Mouse (Mus musculus): ENCODE measurements around the gene Mlf1. TPM values are rescaled to one million over a fixed set of nuclear protein-coding genes. Genes with fewer than 3 reads are reported as not detected.
A peak's percentile ranks its signal among the peaks of the same experiment; 100 is the strongest.

Mlf1 gene
- 0.11 and 1.6 TPM in 2 replicates for polyA plus RNA-seq (2012; rRNA removed)

DNA sequence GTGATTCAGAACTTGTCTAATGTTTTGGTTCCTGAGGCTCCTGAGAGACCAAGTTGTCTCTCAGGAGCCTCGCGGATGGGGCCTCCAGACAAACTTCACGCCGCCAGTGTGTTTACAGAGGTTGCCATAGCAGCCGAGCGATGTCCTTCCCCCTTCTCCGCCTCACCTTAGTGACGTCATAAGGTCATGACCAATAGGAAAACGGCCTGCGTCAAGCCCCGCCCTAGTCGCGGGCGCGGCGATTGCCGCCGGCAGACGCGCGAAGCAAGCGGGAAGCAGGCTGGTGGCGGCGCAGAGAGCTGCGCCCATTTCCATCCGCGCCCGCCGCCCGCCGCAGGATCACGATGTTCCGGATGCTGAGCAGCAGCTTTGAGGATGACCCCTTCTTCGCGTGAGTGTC, at the start of gene Mlf1:
Gene Mlf1, plus strand, starts transcription at position 226 of the 400 bp plus-strand sequence.
- H3K4me3 ChIP-seq (ENCODE audit: insufficient read depth, low read depth, low read length): peak within 1 kb of the TSS; percentile 40; the same call in 1 of the 2 replicates
- no peaks in the 10 kb centered on the region for H3K4me1 ChIP-seq (ENCODE audit: control insufficient read depth, insufficient read depth, low read length)
- DNase-seq: peak; percentile 90
- TF ChIP-seq CTCF (conservative IDR thresholded peaks at IDR 0.05; ENCODE audit: insufficient read depth, insufficient read length, low read depth, low read length) (no peak), POLR2A (IDR thresholded peaks at IDR 0.05; ENCODE audit: low read depth, low read length) (no peak)
- H3K27ac ChIP-seq (ENCODE audit: insufficient read depth, low read depth, low read length): no peak within 1 kb of the TSS
- WGBS: under 1% methylated on average over 35 of the region's 35 CpGs
- no peaks in the 10 kb centered on the region for H3K27me3 ChIP-seq (replicated peaks; ENCODE audit: control insufficient read depth, insufficient read depth, low read length)
- H3K36me3 ChIP-seq (ENCODE audit: control insufficient read depth, insufficient read depth, low read length): no peaks in the 10 kb centered on the region

DNA sequence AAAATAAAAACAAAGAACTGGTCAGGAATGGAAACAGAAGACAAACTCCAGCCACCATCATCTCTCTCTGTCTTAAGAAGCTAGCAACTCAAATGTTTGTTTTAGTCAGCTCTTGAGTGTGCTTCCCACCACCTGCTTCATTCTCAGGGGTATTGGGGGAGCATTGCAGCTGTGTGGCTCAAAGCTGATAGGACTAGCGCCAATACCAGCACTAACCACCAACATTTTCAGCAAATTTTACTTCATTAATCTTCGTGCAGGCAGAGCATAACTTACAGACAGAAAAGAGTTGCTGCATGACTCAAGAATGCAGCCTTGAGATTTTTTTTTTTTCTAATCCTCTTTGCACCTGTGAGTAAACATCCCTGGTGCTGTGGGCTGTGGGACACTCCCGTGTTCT, 34.3 kb upstream of the Mlf1 start:
- Histone ChIP-seq H3K36me3 (ENCODE audit: control insufficient read depth, insufficient read depth, low read length) (no peaks in the 10 kb centered on the region), H3K27me3 (replicated peaks; ENCODE audit: control insufficient read depth, insufficient read depth, low read length) (no peaks in the 10 kb centered on the region), H3K4me3 (ENCODE audit: insufficient read depth, low read depth, low read length) (no peak overlapping the region), H3K27ac (ENCODE audit: insufficient read depth, low read depth, low read length) (no peak overlapping the region), H3K4me1 (ENCODE audit: control insufficient read depth, insufficient read depth, low read length) (no peaks in the 10 kb centered on the region)
- 69% methylated on average over 3 of the region's 3 CpGs for WGBS
- TF ChIP-seq CTCF (conservative IDR thresholded peaks at IDR 0.05; ENCODE audit: insufficient read depth, insufficient read length, low read depth, low read length): no peak
- TF ChIP-seq POLR2A (IDR thresholded peaks at IDR 0.05; ENCODE audit: low read depth, low read length): no peak
- no peak for DNase-seq

DNA sequence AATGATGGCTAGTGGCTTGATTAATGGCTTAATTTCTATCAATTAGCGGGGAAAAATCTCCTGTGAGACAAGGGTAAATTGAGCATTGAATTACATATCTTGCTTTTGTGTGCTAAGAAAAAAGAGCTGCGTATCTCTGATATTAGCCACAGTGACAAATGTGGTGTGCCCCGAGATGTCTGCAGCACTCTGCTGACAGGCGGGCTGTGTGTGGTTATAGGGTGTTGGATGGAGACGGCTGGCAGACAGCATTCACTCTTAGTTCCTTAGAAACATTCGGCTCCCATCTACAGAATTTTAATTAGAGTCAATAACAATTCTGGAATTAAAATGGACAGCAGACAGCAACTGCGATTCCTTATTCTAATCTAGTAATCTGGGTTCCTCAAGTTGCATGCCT, 33.0 kb upstream of the Mlf1 start:
- H3K36me3 ChIP-seq (ENCODE audit: control insufficient read depth, insufficient read depth, low read length): no peaks in the 10 kb centered on the region
- no peaks in the 10 kb centered on the region for H3K4me1 ChIP-seq (ENCODE audit: control insufficient read depth, insufficient read depth, low read length)
- no peak overlapping the region for H3K27ac ChIP-seq (ENCODE audit: insufficient read depth, low read depth, low read length)
- no peaks in the 10 kb centered on the region for H3K27me3 ChIP-seq (replicated peaks; ENCODE audit: control insufficient read depth, insufficient read depth, low read length)
- WGBS: 88% methylated on average over 7 of the region's 7 CpGs
- no peak overlapping the region for H3K4me3 ChIP-seq (ENCODE audit: insufficient read depth, low read depth, low read length)
- TF ChIP-seq CTCF (conservative IDR thresholded peaks at IDR 0.05; ENCODE audit: insufficient read depth, insufficient read length, low read depth, low read length) (no peak), POLR2A (IDR thresholded peaks at IDR 0.05; ENCODE audit: low read depth, low read length) (no peak)
- DNase-seq: no peak

DNA sequence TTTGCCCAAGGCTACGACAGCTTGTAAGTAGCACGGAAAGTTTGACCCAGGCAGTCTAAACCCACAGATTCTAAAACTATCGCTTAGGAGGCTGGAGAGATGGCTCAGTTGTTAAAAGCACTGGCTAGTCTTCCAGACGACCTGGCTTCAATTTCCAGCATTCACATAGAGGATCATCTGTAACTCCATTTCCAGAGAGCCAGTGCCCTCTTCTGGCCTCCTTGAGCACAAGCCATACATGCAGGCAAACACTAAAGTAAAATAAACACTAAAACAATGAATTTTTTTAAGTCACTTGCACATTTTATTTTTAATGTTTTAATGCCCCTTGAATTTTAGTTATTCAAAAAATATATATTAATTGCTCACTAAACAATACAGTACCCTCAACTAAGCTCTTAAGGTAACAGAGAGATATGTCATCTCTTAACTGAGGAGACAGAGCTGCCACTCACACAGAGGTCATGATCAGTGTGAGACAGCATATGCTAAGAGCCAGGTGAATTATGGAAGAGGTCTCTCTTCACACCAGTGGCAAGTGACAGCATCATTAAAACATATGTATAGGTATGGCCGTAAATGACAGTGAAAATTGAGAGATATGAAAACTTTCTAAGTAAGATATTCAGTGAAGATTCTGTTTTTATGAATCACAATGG, 30.8 kb upstream of the Mlf1 start:
- no peak overlapping the region for H3K4me3 ChIP-seq (ENCODE audit: insufficient read depth, low read depth, low read length)
- H3K4me1 ChIP-seq (ENCODE audit: control insufficient read depth, insufficient read depth, low read length): no peaks in the 10 kb centered on the region
- H3K36me3 ChIP-seq (ENCODE audit: control insufficient read depth, insufficient read depth, low read length): no peaks in the 10 kb centered on the region
- no peak for DNase-seq
- H3K27me3 ChIP-seq (replicated peaks; ENCODE audit: control insufficient read depth, insufficient read depth, low read length): no peaks in the 10 kb centered on the region
- no peak overlapping the region for H3K27ac ChIP-seq (ENCODE audit: insufficient read depth, low read depth, low read length)
- WGBS: 67% methylated on average over 5 of the region's 5 CpGs
- no peak for TF ChIP-seq POLR2A (IDR thresholded peaks at IDR 0.05; ENCODE audit: low read depth, low read length)
- TF ChIP-seq CTCF (conservative IDR thresholded peaks at IDR 0.05; ENCODE audit: insufficient read depth, insufficient read length, low read depth, low read length): peak; percentile 53

DNA sequence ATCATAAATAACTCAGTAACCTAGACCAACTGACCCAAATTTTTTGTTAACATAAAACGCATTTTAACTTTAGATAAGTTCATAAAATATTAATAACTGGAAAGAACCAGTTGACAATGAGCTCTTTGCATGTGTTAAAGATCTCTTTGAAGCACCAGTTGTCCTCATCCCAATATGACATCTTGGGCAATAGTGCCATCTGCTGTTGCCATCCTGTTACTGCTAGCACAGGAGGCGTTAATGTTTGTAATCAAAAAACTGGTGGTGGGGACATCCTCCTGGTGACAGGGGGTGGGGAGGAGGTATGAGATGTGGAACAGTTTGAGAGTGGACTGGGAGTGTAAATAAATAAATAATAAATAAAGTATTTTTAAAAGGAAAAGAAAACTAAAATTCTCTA, 29.3 kb upstream of the Mlf1 start:
- no peak overlapping the region for H3K4me3 ChIP-seq (ENCODE audit: insufficient read depth, low read depth, low read length)
- no peaks in the 10 kb centered on the region for H3K27me3 ChIP-seq (replicated peaks; ENCODE audit: control insufficient read depth, insufficient read depth, low read length)
- WGBS: 12% methylated on average over 2 of the region's 2 CpGs

DNA sequence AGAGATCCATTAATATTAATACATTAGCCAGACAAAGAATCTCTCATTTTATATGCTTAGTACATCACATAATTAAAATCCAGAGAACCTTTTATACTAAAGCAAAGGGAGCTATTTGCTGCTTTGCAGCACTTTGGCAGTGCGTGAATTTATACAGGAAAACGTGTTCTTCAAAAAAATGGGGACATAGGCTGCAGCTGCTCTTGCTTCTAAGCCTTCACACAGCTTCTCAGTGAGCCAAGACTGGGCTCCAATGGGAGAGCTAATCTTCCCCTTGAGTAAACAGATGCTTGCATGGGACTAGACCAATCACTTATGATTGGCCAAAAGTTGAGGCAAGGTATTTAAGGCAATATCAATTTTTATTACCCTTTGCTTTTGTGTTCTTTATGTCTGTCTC, 27.2 kb upstream of the Mlf1 start:
- Histone ChIP-seq H3K36me3 (ENCODE audit: control insufficient read depth, insufficient read depth, low read length) (no peaks in the 10 kb centered on the region), H3K27me3 (replicated peaks; ENCODE audit: control insufficient read depth, insufficient read depth, low read length) (no peaks in the 10 kb centered on the region), H3K4me1 (ENCODE audit: control insufficient read depth, insufficient read depth, low read length) (no peaks in the 10 kb centered on the region), H3K4me3 (ENCODE audit: insufficient read depth, low read depth, low read length) (no peak overlapping the region), H3K27ac (ENCODE audit: insufficient read depth, low read depth, low read length) (no peak overlapping the region)
- WGBS: 69% methylated on average over 2 of the region's 2 CpGs
- TF ChIP-seq POLR2A (IDR thresholded peaks at IDR 0.05; ENCODE audit: low read depth, low read length) (no peak), CTCF (conservative IDR thresholded peaks at IDR 0.05; ENCODE audit: insufficient read depth, insufficient read length, low read depth, low read length) (no peak)
- DNase-seq: no peak

More for the DNA sequence above, 29.3 kb upstream of the Mlf1 start:
- no peak overlapping the region for H3K27ac ChIP-seq (ENCODE audit: insufficient read depth, low read depth, low read length)
- H3K36me3 ChIP-seq (ENCODE audit: control insufficient read depth, insufficient read depth, low read length): no peaks in the 10 kb centered on the region
- no peaks in the 10 kb centered on the region for H3K4me1 ChIP-seq (ENCODE audit: control insufficient read depth, insufficient read depth, low read length)
- DNase-seq: peak; percentile 53
- TF ChIP-seq POLR2A (IDR thresholded peaks at IDR 0.05; ENCODE audit: low read depth, low read length) (no peak), CTCF (conservative IDR thresholded peaks at IDR 0.05; ENCODE audit: insufficient read depth, insufficient read length, low read depth, low read length) (peak; percentile 60)

DNA sequence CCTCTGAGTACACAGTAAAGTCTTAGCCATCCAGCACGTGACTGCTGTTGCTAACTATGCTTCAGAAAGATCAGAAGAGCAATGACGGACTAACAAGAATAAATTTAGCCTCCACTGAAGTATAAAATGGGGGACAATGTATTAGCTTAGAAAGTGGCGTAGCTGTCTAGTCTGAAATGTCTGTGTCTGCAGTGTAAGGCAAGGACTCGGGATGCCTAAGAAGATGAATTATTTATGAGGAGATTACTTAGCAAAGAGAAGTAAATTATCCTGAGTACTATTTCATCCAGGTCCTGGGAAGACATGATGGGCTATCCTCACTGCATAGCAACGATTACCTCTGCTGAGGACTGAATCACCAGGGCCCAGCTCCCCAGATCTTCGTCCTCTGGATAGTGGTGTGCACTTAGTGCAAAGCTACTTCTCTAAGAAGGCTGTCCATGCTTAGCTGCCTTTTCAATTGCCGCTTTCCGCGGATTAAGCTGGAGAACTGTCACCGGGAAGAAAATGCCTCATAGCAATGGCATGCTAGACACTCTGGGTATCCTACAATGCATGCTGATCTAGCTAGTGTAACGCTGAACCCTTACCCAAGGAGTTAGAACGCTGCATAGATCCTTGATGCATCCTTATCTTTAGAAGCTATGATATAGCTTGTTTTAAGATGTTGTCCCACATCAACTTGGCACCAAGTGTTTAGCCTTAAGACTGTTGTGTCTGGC, 22.3 kb upstream of the Mlf1 start:
- Histone ChIP-seq H3K36me3 (ENCODE audit: control insufficient read depth, insufficient read depth, low read length) (no peaks in the 10 kb centered on the region), H3K27ac (ENCODE audit: insufficient read depth, low read depth, low read length) (no peak overlapping the region), H3K27me3 (replicated peaks; ENCODE audit: control insufficient read depth, insufficient read depth, low read length) (no peaks in the 10 kb centered on the region), H3K4me3 (ENCODE audit: insufficient read depth, low read depth, low read length) (no peak overlapping the region), H3K4me1 (ENCODE audit: control insufficient read depth, insufficient read depth, low read length) (no peaks in the 10 kb centered on the region)
- DNase-seq: no peak
- whole genome bisulfite sequencing: 84% methylated on average over 12 of the region's 12 CpGs
- no peak for TF ChIP-seq CTCF (conservative IDR thresholded peaks at IDR 0.05; ENCODE audit: insufficient read depth, insufficient read length, low read depth, low read length)
- TF ChIP-seq POLR2A (IDR thresholded peaks at IDR 0.05; ENCODE audit: low read depth, low read length): no peak

All from kidney, adult 2 months (tissue).